Mouse (Mus musculus) retina, adult 2 months (tissue): Measurements from ENCODE around the gene Nfatc2.

Source experiments
- DNase-seq: peaks from one replicate; pipeline ENCODE4 v3.0.0-alpha.2; 2012; ENCODE audit warnings: low read depth, low spot score

The Nfatc2 gene

GRCm38 (mm10) chr2:168579109-168579508 lies 22.3 kb downstream of the Nfatc2 start:
- DNase-seq, result no peak

- DNase-seq, result no peak
Observed at GRCm38 (mm10) chr2:168578132-168578531, 23.3 kb downstream of the Nfatc2 start.

GRCm38 (mm10) chr2:168577381-168577780 lies 24.1 kb downstream of the Nfatc2 start:
- DNase-seq, result no peak

GRCm38 (mm10) chr2:168575834-168576233 lies 25.6 kb downstream of the Nfatc2 start:
- DNase-seq, result no peak

- DNase-seq, result no peak
Observed at GRCm38 (mm10) chr2:168574934-168575333, 26.5 kb downstream of the Nfatc2 start.

GRCm38 (mm10) chr2:168573866-168574265 lies 27.6 kb downstream of the Nfatc2 start:
- no peak for DNase-seq

- DNase-seq, result no peak
Observed at GRCm38 (mm10) chr2:168571241-168571640, 30.2 kb downstream of the Nfatc2 start.

GRCm38 (mm10) chr2:168565538-168566253 lies 35.8 kb downstream of the Nfatc2 start:
- no peak for DNase-seq

GRCm38 (mm10) chr2:168563184-168563583 lies 38.3 kb downstream of the Nfatc2 start:
- no peak for DNase-seq

GRCm38 (mm10) chr2:168557035-168557434 lies 44.4 kb downstream of the Nfatc2 start:
- DNase-seq, result no peak

GRCm38 (mm10) chr2:168555897-168556670 lies 45.4 kb downstream of the Nfatc2 start:
- no peak for DNase-seq

- DNase-seq, result no peak
Observed at GRCm38 (mm10) chr2:168553541-168553961, 47.9 kb downstream of the Nfatc2 start.

- no peak for DNase-seq
Observed at GRCm38 (mm10) chr2:168552405-168552804, 49.1 kb downstream of the Nfatc2 start.

GRCm38 (mm10) chr2:168551218-168551617 lies 50.2 kb downstream of the Nfatc2 start:
- DNase-seq, result no peak

- no peak for DNase-seq
Observed at GRCm38 (mm10) chr2:168549326-168549725, 52.1 kb downstream of the Nfatc2 start.

GRCm38 (mm10) chr2:168548008-168548407 lies 53.4 kb downstream of the Nfatc2 start:
- no peak for DNase-seq

GRCm38 (mm10) chr2:168545901-168546557 lies 55.4 kb downstream of the Nfatc2 start:
- no peak for DNase-seq

- DNase-seq, result no peak
Observed at GRCm38 (mm10) chr2:168544102-168544501, 57.4 kb downstream of the Nfatc2 start.

- DNase-seq, result no peak
Observed at GRCm38 (mm10) chr2:168543026-168543425, 58.4 kb downstream of the Nfatc2 start.

- no peak for DNase-seq
Observed at GRCm38 (mm10) chr2:168541223-168541622, 60.2 kb downstream of the Nfatc2 start.

GRCm38 (mm10) chr2:168539594-168540222 lies 61.7 kb downstream of the Nfatc2 start:
- no peak for DNase-seq

- no peak for DNase-seq
Observed at GRCm38 (mm10) chr2:168539026-168539425, 62.4 kb downstream of the Nfatc2 start.
